Mouse (Mus musculus) yolk sac, embryonic 10.5 days (tissue): Measurements from ENCODE around the gene Tmem206.

Experiments used
- DNase-seq: peaks from one replicate; pipeline ENCODE4 v3.0.0-alpha.2; 2017; ENCODE audit warnings: low spot score

The Tmem206 gene

DNA sequence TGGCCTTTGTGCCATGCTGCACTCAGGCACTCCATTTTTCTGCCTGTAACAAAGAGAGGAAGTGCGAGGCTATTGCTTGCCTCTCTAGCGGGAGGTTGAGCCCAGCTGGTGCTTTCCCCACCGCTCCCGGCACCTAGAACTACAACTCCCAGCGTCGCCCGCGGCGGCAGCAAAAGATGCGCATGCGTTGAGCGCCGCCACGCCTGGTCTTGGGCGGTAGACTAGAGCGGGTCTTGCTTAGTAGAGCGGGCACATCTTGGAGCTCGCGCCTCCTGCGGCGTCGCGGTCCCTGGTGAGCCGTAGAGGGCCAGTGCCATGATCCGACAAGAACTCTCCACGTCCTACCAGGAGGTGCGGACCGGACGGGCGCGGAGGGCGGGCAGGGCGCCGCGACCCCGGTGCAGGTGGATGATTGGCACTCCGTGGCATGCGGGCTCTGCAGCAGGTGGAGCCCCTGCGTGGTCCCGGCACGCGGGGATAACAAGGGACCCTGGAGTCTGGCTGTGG is at the start of gene Tmem206:
Gene Tmem206, plus strand, starts transcription at position 187 of the 507 bp plus-strand sequence.
- peak; percentile 93 for DNase-seq

- no peak for DNase-seq
These were observed 49.5 kb upstream of the Tmem206 start for GRCm38 (mm10) chr1:191276181-191276580.

- DNase-seq = peak; percentile 92
These were observed 48.1 kb upstream of the Tmem206 start for GRCm38 (mm10) chr1:191277549-191278059.

DNA sequence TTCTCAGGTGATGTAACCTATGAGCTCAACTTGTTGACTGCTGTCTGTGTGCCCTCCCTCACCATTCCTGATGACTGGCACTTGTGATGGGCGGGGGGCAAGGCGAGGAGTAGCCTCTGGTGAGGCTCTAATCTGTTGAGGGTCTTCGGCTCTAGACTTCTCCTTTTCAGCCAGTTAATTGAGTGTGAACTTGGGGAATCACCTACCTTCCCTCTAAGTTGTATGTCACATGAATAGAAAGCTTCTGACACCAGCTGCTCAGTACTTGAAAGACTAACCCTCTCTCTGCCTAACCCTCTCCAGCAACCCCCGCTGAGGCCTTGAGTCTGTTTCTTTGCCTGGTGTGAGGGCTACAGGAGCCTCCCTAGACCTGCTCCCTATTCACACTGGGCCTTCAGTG is 47.4 kb upstream of the Tmem206 start:
- DNase-seq = no peak

GRCm38 (mm10) chr1:191281171-191281570 is 44.5 kb upstream of the Tmem206 start:
- DNase-seq = no peak

GRCm38 (mm10) chr1:191282319-191282718 is 43.4 kb upstream of the Tmem206 start:
- DNase-seq = no peak

GRCm38 (mm10) chr1:191283110-191284040 is 42.3 kb upstream of the Tmem206 start:
- peak; percentile 80 for DNase-seq

GRCm38 (mm10) chr1:191284502-191284901 is 41.2 kb upstream of the Tmem206 start:
- DNase-seq = no peak

DNA sequence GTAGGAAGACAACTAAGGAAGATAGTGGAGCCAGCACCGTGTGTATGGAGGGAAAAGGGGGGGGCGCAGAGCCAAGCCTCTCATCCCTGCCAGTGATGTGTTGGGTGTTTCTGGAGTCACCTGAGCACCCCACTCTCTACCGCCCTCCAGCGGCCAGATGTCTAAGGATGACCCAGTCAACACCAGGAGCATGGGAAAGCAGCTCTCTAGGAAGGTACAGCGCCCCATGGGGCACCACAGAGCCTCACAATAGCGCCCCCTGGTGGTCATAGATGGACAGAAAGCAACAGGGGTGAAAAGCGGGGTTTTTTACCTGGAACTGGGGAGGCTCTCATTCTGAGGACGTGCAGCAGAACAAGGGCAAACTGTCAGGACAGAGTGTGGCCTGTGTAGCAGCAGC is 37.0 kb upstream of the Tmem206 start:
- DNase-seq = no peak

DNA sequence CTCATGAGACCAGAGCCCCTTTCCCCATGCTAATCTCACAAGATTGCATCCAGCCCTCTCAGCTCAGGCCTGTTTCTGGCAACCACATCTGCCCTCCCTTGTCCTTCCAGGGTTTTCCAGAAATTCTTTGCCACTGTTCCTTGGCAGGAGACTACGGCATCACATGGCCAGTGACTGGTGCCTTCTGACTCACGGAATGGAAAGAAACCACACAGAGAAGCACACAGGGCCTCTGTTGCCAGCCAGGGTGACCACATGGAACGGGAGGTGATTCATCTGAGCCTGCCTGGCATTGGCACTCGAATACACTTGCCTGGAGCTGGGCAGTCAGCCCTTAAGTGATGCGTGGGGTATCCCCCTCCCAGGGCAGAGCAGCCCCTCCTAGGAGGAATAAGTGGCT is 33.4 kb upstream of the Tmem206 start:
- DNase-seq = no peak

GRCm38 (mm10) chr1:191293051-191293450 is 32.7 kb upstream of the Tmem206 start:
- no peak for DNase-seq

- DNase-seq = no peak
These were observed 31.5 kb upstream of the Tmem206 start for GRCm38 (mm10) chr1:191293996-191294795.

DNA sequence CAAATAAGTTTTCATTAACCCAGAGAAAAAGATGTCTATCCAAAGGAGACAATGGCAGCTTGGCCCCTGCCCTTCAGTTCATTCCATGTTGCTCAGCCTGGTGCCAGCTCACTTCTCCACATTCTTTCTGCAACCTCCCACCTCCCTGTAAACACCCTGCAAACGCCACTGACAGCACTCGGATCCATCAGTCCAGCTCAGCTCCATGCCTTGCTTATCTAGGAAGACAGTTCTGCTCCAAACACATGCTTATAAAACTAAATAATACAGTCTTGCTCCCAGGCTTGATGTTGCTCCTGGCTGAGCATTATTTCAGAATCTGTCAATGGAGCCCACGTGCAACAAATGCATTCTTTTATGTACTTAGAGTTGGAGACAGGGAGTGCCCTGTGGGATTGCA is 29.9 kb upstream of the Tmem206 start:
- DNase-seq = no peak

GRCm38 (mm10) chr1:191296445-191296844 is 29.3 kb upstream of the Tmem206 start:
- DNase-seq = no peak

- no peak for DNase-seq
These were observed 27.4 kb upstream of the Tmem206 start for GRCm38 (mm10) chr1:191298304-191298703.

- DNase-seq = no peak
These were observed 26.3 kb upstream of the Tmem206 start for GRCm38 (mm10) chr1:191299215-191299942.

- DNase-seq = no peak
These were observed 23.8 kb upstream of the Tmem206 start for GRCm38 (mm10) chr1:191301903-191302302.

DNA sequence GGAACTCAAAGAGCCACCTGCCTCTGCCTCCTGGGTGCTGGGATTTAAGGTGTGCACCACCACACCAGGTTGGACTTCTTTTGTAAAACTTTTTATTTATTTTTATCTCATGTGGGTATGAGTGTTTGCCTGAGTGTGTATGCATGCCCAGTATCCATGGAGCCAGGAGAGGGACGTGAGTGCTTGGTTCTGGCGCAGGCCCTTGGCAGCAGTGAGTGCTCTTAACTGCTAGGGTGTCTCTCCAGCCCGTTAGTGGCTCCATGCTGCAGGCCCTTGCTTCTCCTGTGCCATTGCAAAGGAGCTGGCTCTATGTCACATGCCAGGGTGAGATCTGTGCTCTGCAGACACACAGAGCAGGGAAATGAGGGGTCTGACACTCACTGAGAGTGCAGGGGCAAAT is 22.0 kb upstream of the Tmem206 start:
- DNase-seq = no peak

- no peak for DNase-seq
These were observed 21.5 kb upstream of the Tmem206 start for GRCm38 (mm10) chr1:191304216-191304615.

DNA sequence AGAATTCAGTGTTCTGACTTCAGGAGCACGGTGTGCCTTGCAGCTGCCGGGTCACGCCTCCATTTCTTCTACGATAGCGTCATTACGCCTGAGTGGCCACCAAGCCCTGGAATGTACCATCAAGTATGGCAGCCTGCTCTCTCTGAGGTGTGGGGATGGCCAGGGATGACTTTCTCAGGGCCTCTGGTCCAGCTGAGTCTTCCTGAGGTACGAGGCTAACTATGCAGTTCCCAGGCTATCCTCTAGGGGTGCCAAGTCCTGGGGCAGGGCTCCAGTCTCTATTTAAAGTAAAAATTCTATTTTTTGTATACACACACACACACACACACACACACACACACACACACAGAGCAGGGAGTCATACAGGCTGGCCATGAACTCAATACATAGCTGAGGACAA is 20.1 kb upstream of the Tmem206 start:
- no peak for DNase-seq

DNA sequence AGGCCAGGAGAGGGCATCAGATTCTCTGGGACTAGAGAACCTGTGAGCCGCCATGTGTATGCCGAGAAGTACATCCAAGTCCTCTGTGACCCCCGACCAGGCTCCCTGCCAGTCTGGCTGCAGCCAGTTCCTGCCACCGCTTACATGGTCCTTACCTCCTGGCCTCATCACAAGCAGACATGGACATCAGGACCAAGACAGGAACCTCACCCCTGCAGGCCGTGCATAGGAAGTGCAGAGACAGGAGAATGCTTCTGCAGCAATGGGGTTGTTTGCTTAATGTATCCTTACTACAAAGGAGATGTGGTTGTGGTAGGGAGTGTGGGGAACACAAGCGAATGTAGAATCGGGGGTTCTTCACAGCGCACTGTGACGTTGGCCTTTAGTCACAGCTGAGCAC is 19.4 kb upstream of the Tmem206 start:
- no peak for DNase-seq
